Mouse (Mus musculus): ENCODE results near the gene Rubcnl. TPM values are rescaled to one million over a fixed set of nuclear protein-coding genes. Genes with fewer than 3 reads are reported as not detected.

Rubcnl gene
- polyA plus RNA-seq, 1 experiment from 2014 or later: 0.18 TPM

- WGBS: 88% methylated on average over 12 of the region's 12 CpGs
- Histone ChIP-seq H3K4me1 (peaks cover 4% of the 10 kb centered on the region; the same call in 1 of the 2 replicates), H3K27me3 (no peaks in the 10 kb centered on the region), H3K4me2 (no peak overlapping the region), H3K9ac (no peak overlapping the region), H3K9me3 (no peaks in the 10 kb centered on the region), H3K4me3 (replicated peaks) (no peak overlapping the region), H3K27ac (no peak overlapping the region), H3K36me3 (replicated peaks) (no peaks in the 10 kb centered on the region)
- no peak for ATAC-seq (ENCODE audit: low FRiP score)
Observed at GRCm38 (mm10) chr14:75020581-75021253, 4.9 kb downstream of the Rubcnl start.

GRCm38 (mm10) chr14:75022522-75022921 is 6.7 kb downstream of the Rubcnl start:
- no peak for ATAC-seq (ENCODE audit: low FRiP score)
- Histone ChIP-seq H3K4me1 (no peaks in the 10 kb centered on the region), H3K27me3 (no peaks in the 10 kb centered on the region), H3K4me2 (no peak overlapping the region), H3K9ac (no peak overlapping the region), H3K9me3 (no peaks in the 10 kb centered on the region), H3K36me3 (replicated peaks) (no peaks in the 10 kb centered on the region), H3K4me3 (replicated peaks) (no peak overlapping the region), H3K27ac (no peak overlapping the region)
- 87% methylated on average over 9 of the region's 9 CpGs for WGBS

- no peaks in the 10 kb centered on the region for H3K36me3 ChIP-seq (replicated peaks)
- no peaks in the 10 kb centered on the region for H3K27me3 ChIP-seq
- no peaks in the 10 kb centered on the region for H3K4me1 ChIP-seq
- WGBS: 85% methylated on average over 8 of the region's 8 CpGs
- no peak overlapping the region for H3K4me3 ChIP-seq (replicated peaks)
- no peak overlapping the region for H3K9ac ChIP-seq
- H3K9me3 ChIP-seq: no peaks in the 10 kb centered on the region
- no peak overlapping the region for H3K4me2 ChIP-seq
- ATAC-seq (ENCODE audit: low FRiP score): no peak
- H3K27ac ChIP-seq: no peak overlapping the region
Observed at GRCm38 (mm10) chr14:75024793-75025710, 9.2 kb downstream of the Rubcnl start.

- Histone ChIP-seq H3K36me3 (replicated peaks) (no peaks in the 10 kb centered on the region), H3K4me3 (replicated peaks) (no peak overlapping the region), H3K9ac (no peak overlapping the region), H3K4me2 (no peak overlapping the region), H3K27me3 (no peaks in the 10 kb centered on the region), H3K9me3 (no peaks in the 10 kb centered on the region), H3K27ac (no peak overlapping the region), H3K4me1 (no peaks in the 10 kb centered on the region)
- ATAC-seq (ENCODE audit: low FRiP score): no peak
- WGBS: 87% methylated on average over 7 of the region's 7 CpGs
Observed at GRCm38 (mm10) chr14:75030764-75031163, 14.9 kb downstream of the Rubcnl start.

GRCm38 (mm10) chr14:75031999-75032575 is 16.3 kb downstream of the Rubcnl start:
- Histone ChIP-seq H3K9me3 (no peaks in the 10 kb centered on the region), H3K4me1 (no peaks in the 10 kb centered on the region), H3K27me3 (no peaks in the 10 kb centered on the region), H3K36me3 (replicated peaks) (no peaks in the 10 kb centered on the region), H3K27ac (no peak overlapping the region), H3K9ac (no peak overlapping the region), H3K4me2 (no peak overlapping the region), H3K4me3 (replicated peaks) (no peak overlapping the region)
- ATAC-seq (ENCODE audit: low FRiP score): no peak
- WGBS: 84% methylated on average over 9 of the region's 9 CpGs

- Histone ChIP-seq H3K4me1 (no peaks in the 10 kb centered on the region), H3K9ac (no peak overlapping the region), H3K4me3 (replicated peaks) (no peak overlapping the region), H3K9me3 (no peaks in the 10 kb centered on the region), H3K27me3 (no peaks in the 10 kb centered on the region), H3K4me2 (no peak overlapping the region), H3K36me3 (replicated peaks) (no peaks in the 10 kb centered on the region), H3K27ac (no peak overlapping the region)
- WGBS: 74% methylated on average over 4 of the region's 4 CpGs
- ATAC-seq (ENCODE audit: low FRiP score): no peak
Observed at GRCm38 (mm10) chr14:75032742-75033141, 16.9 kb downstream of the Rubcnl start.

- no peaks in the 10 kb centered on the region for H3K36me3 ChIP-seq (replicated peaks)
- no peak overlapping the region for H3K9ac ChIP-seq
- WGBS: 88% methylated on average over 3 of the region's 3 CpGs
- no peak overlapping the region for H3K4me3 ChIP-seq (replicated peaks)
- H3K4me1 ChIP-seq: no peaks in the 10 kb centered on the region
- no peaks in the 10 kb centered on the region for H3K9me3 ChIP-seq
- ATAC-seq (ENCODE audit: low FRiP score): no peak
- H3K27ac ChIP-seq: no peak overlapping the region
- H3K4me2 ChIP-seq: no peak overlapping the region
- H3K27me3 ChIP-seq: no peaks in the 10 kb centered on the region
Observed at GRCm38 (mm10) chr14:75034240-75034639, 18.4 kb downstream of the Rubcnl start.

- no peak overlapping the region for H3K27ac ChIP-seq
- H3K4me1 ChIP-seq: no peaks in the 10 kb centered on the region
- no peak overlapping the region for H3K4me2 ChIP-seq
- no peak overlapping the region for H3K9ac ChIP-seq
- no peak for ATAC-seq (ENCODE audit: low FRiP score)
- WGBS: 60% methylated on average over 11 of the region's 11 CpGs
- H3K36me3 ChIP-seq (replicated peaks): no peaks in the 10 kb centered on the region
- no peaks in the 10 kb centered on the region for H3K27me3 ChIP-seq
- no peak overlapping the region for H3K4me3 ChIP-seq (replicated peaks)
- no peaks in the 10 kb centered on the region for H3K9me3 ChIP-seq
Observed at GRCm38 (mm10) chr14:75035431-75035830, 19.6 kb downstream of the Rubcnl start.

GRCm38 (mm10) chr14:75045184-75045583 is 29.4 kb downstream of the Rubcnl start:
- no peaks in the 10 kb centered on the region for H3K27me3 ChIP-seq
- H3K9me3 ChIP-seq: no peaks in the 10 kb centered on the region
- no peak overlapping the region for H3K9ac ChIP-seq
- no peak overlapping the region for H3K27ac ChIP-seq
- no peak overlapping the region for H3K4me2 ChIP-seq
- H3K36me3 ChIP-seq (replicated peaks): no peaks in the 10 kb centered on the region
- H3K4me1 ChIP-seq: no peaks in the 10 kb centered on the region
- WGBS: 84% methylated on average over 7 of the region's 7 CpGs
- ATAC-seq (ENCODE audit: low FRiP score): no peak
- H3K4me3 ChIP-seq (replicated peaks): no peak overlapping the region

- H3K27ac ChIP-seq: no peak overlapping the region
- WGBS: 59% methylated on average over 8 of the region's 8 CpGs
Observed at GRCm38 (mm10) chr14:75052451-75052850, 36.6 kb downstream of the Rubcnl start.

GRCm38 (mm10) chr14:75054455-75055343 is 38.9 kb downstream of the Rubcnl start:
- no peak overlapping the region for H3K4me2 ChIP-seq
- no peak overlapping the region for H3K27ac ChIP-seq
- no peak for ATAC-seq (ENCODE audit: low FRiP score)
- H3K4me3 ChIP-seq (replicated peaks): no peak overlapping the region
- 91% methylated on average over 14 of the region's 14 CpGs for WGBS
- H3K9ac ChIP-seq: no peak overlapping the region
- H3K36me3 ChIP-seq (replicated peaks): no peaks in the 10 kb centered on the region
- H3K27me3 ChIP-seq: no peaks in the 10 kb centered on the region
- H3K4me1 ChIP-seq: no peaks in the 10 kb centered on the region
- H3K9me3 ChIP-seq: no peaks in the 10 kb centered on the region

More at GRCm38 (mm10) chr14:75052451-75052850, 36.6 kb downstream of the Rubcnl start:
- Histone ChIP-seq H3K9ac (no peak overlapping the region), H3K4me2 (no peak overlapping the region), H3K36me3 (replicated peaks) (no peaks in the 10 kb centered on the region), H3K4me3 (replicated peaks) (no peak overlapping the region), H3K4me1 (no peaks in the 10 kb centered on the region), H3K27me3 (no peaks in the 10 kb centered on the region), H3K9me3 (no peaks in the 10 kb centered on the region)
- no peak for ATAC-seq (ENCODE audit: low FRiP score)
